Mouse (Mus musculus) lung, embryonic 16.5 days (tissue): ENCODE measurements at regions not wholly inside any gene's neighbourhood (a gene's known extent, or its start where the extent isn't known, plus 50 kb on each side); places are given as distances from the start of the nearest gene placed in this dataset.

ENCODE experiments used
- ATAC-seq: fragments of 200-750 bp; cut with Nextera tagmentation; 2 replicates; pipeline ENCODE4 v1.8.0; 2017; ENCODE audit warnings: low read depth, mild to moderate bottlenecking, moderate library complexity
- H3K27ac ChIP-seq: fragments of 300-500 bp; sonication (generic); 2 replicates; pipeline ENCODE4 v1.5.1; 2014; ENCODE audit warnings: mild to moderate bottlenecking, control low read depth, low read length
- H3K27me3 ChIP-seq: fragments of 300-500 bp; sonication (generic); 2 replicates; pipeline ENCODE4 v1.6.1; 2014; ENCODE audit warnings: low read depth, low read length, mixed read lengths; ENCODE audit not compliant: control insufficient read depth, insufficient read depth
- H3K36me3 ChIP-seq: fragments of 300-500 bp; sonication (generic); 2 replicates; pipeline ENCODE4 v1.6.1; 2014; ENCODE audit warnings: low read length; ENCODE audit not compliant: control insufficient read depth, insufficient read depth
- H3K4me1 ChIP-seq: fragments of 300-500 bp; sonication (generic); replicated peaks from 2 replicates; pipeline ENCODE4 v1.6.1; 2014; ENCODE audit warnings: low read length, mixed read lengths; ENCODE audit not compliant: control insufficient read depth, insufficient read depth
- H3K4me2 ChIP-seq: fragments of 300-500 bp; sonication (generic); 2 replicates; pipeline ENCODE4 v1.6.1; 2014; ENCODE audit warnings: low read depth, low read length, control low read depth
- H3K4me3 ChIP-seq: fragments of 300-500 bp; sonication (generic); 2 replicates; pipeline ENCODE4 v1.5.1; 2014; ENCODE audit warnings: mild to moderate bottlenecking, low read length, control low read depth
- H3K9ac ChIP-seq: fragments of 300-500 bp; sonication (generic); 2 replicates; pipeline ENCODE4 v1.6.1; 2014; ENCODE audit warnings: low read length, control low read depth
- H3K9me3 ChIP-seq: fragments of 300-500 bp; sonication (generic); 2 replicates; pipeline ENCODE4 v1.6.1; 2016; ENCODE audit warnings: low read length; ENCODE audit not compliant: control insufficient read depth
- WGBS: fragments of 180-500 bp; shearing (Covaris S2); extraction: QIAGEN DNeasy Blood & Tissue Kit; methylation state at CpG from one replicate; pipeline ENCODE4 v1.1.7; 2014; 5-methylcytosine and 5-hydroxymethylcytosine counted together

DNA sequence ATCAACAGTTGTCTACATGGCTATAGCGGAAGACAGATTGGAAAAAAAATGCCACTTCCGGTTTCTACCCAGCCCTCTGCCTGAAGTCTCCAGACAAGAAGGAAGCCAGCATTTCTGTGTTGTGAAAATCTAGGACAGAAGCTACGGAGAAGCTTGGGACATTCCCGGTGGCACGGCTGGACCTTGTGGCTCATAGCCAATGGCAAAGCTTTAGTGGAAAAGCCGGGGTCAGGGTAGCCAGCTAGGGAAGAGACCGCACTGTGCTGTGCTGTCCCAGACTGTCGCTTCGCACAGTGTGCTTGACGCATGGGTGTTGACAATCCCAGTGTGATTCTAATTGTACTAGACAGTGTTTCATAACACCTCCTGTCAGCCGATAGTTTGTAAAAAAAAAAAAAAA lies 230.0 kb upstream of the Ankrd55 start:
- Histone ChIP-seq H3K4me1 (peaks cover 11% of the 10 kb centered on the region; the same call in 1 of the 2 replicates), H3K27ac (peak overlapping the region; percentile 44; the same call in 1 of the 2 replicates), H3K36me3 (no peaks in the 10 kb centered on the region), H3K9me3 (no peaks in the 10 kb centered on the region), H3K4me2 (no peak overlapping the region; the same call in 1 of the 2 replicates), H3K27me3 (no peaks in the 10 kb centered on the region), H3K4me3 (no peak overlapping the region), H3K9ac (no peak overlapping the region)
- 49% methylated on average over 11 of the region's 11 CpGs for WGBS
- ATAC-seq, result peak; percentile 76

DNA sequence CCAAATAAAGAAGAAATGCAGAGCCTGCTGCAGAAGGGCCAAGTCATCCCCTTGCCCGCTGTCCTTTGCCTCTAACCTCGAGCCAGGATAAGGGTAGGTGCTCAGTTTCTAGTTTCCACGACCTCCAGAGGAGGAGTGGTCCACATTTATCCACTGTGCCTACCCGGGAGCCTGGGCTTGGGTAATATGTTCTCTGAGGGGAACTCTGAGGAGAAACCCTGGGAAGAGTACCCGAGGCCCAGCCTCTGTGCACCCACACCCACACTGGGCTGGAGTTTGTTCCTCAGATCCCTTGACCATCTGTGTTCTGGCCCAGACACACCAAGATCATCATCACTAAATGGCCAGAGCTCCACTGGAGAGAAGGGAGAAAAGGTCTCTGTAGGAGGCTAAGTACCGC lies 229.5 kb upstream of the Ankrd55 start:
- Histone ChIP-seq H3K9ac (no peak overlapping the region), H3K36me3 (no peaks in the 10 kb centered on the region), H3K9me3 (no peaks in the 10 kb centered on the region), H3K4me3 (no peak overlapping the region), H3K27ac (no peak overlapping the region), H3K4me1 (peaks cover 14% of the 10 kb centered on the region; the same call in 1 of the 2 replicates), H3K27me3 (no peaks in the 10 kb centered on the region), H3K4me2 (no peak overlapping the region)
- ATAC-seq, result no peak
- 78% methylated on average over 6 of the region's 6 CpGs for WGBS

- Histone ChIP-seq H3K27me3 (no peaks in the 10 kb centered on the region), H3K27ac (no peak overlapping the region), H3K9ac (no peak overlapping the region), H3K4me1 (peaks cover 18% of the 10 kb centered on the region), H3K4me3 (no peak overlapping the region), H3K4me2 (no peak overlapping the region), H3K9me3 (no peaks in the 10 kb centered on the region), H3K36me3 (no peaks in the 10 kb centered on the region)
- ATAC-seq, result no peak
- WGBS, result 85% methylated on average over 8 of the region's 8 CpGs
Observed at GRCm38 (mm10) chr13:112062024-112062423, 226.2 kb upstream of the Ankrd55 start.

DNA sequence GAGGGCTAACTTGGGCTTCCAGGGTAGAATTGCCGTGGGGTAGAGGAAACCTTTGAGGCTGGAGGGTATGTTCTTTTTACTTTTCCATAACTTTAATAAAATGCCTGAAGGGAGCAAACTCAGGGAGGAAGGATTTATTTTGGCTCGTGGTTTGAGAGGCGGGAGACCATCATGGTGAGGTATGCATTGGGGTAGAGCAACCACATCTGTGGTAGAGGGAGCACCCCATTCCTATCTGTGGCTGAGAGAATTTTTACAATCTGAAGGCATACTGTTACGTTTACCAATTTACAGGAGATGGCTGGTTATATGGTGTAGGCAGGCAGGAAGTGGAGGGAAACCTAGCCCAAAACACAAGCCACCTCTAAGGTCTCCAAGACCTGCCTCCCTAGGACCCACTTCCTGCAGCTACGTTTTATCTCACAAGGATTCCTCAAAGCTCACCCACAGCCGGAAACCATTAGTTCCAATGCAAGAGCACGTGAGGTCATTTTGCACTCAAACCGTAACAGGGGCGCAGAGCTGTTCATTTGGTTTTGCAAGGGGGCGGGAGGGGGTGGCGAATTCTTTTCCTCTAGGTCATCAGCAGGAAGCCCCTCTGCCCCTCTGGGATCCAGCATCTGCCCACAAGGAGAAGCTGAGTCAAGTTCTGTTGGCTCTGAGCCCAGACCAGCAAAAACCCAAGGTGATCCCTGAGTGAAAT lies 224.7 kb upstream of the Ankrd55 start:
- no peak for ATAC-seq
- Histone ChIP-seq H3K4me3 (no peak overlapping the region), H3K4me1 (peaks cover 13% of the 10 kb centered on the region), H3K27ac (no peak overlapping the region), H3K36me3 (no peaks in the 10 kb centered on the region), H3K4me2 (no peak overlapping the region), H3K27me3 (no peaks in the 10 kb centered on the region), H3K9ac (no peak overlapping the region), H3K9me3 (no peaks in the 10 kb centered on the region)
- 45% methylated on average over 11 of the region's 11 CpGs for WGBS

DNA sequence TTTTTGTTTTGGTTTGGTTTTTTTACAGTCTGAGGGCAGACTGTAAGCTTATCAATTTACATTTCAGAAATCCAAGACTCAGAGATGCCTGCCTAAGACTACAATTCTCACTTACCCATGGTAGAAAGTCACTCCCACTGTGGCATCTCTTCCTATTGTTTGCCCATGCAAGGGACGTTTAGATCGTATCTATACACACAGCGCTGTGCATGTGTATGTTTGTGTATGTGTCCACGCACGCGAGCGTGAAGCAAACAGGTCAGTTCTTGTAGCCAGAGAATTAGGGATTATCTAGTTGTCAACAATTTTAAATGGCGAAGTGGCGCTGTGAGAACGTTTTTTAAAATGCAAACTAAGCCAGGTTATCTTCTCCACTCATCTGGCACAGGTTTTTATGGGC lies 223.6 kb upstream of the Ankrd55 start:
- no peak for ATAC-seq
- H3K4me1 ChIP-seq, result peaks cover 11% of the 10 kb centered on the region
- 77% methylated on average over 10 of the region's 10 CpGs for WGBS

GRCm38 (mm10) chr13:112067066-112067847 lies 221.0 kb upstream of the Ankrd55 start:
- H3K4me3 ChIP-seq, result no peak overlapping the region
- no peak overlapping the region for H3K9ac ChIP-seq
- H3K4me1 ChIP-seq, result peaks cover 11% of the 10 kb centered on the region
- ATAC-seq, result no peak
- no peaks in the 10 kb centered on the region for H3K9me3 ChIP-seq
- H3K27ac ChIP-seq, result no peak overlapping the region
- H3K36me3 ChIP-seq, result no peaks in the 10 kb centered on the region
- 73% methylated on average over 20 of the region's 20 CpGs for WGBS
- H3K27me3 ChIP-seq, result no peaks in the 10 kb centered on the region
- H3K4me2 ChIP-seq, result no peak overlapping the region

More for the DNA sequence above, 223.6 kb upstream of the Ankrd55 start:
- Histone ChIP-seq H3K4me3 (no peak overlapping the region), H3K4me2 (no peak overlapping the region), H3K9ac (no peak overlapping the region), H3K36me3 (no peaks in the 10 kb centered on the region), H3K9me3 (no peaks in the 10 kb centered on the region), H3K27me3 (no peaks in the 10 kb centered on the region), H3K27ac (no peak overlapping the region)

GRCm38 (mm10) chr13:112070757-112071156 lies 217.5 kb upstream of the Ankrd55 start:
- H3K4me1 ChIP-seq, result peaks cover 5% of the 10 kb centered on the region; the same call in 1 of the 2 replicates
- no peak overlapping the region for H3K27ac ChIP-seq
- no peaks in the 10 kb centered on the region for H3K27me3 ChIP-seq
- 80% methylated on average over 4 of the region's 4 CpGs for WGBS
- no peak for ATAC-seq
- H3K9ac ChIP-seq, result no peak overlapping the region
- H3K36me3 ChIP-seq, result no peaks in the 10 kb centered on the region
- H3K4me3 ChIP-seq, result no peak overlapping the region
- H3K4me2 ChIP-seq, result no peak overlapping the region
- no peaks in the 10 kb centered on the region for H3K9me3 ChIP-seq

GRCm38 (mm10) chr13:112071209-112071955 lies 216.9 kb upstream of the Ankrd55 start:
- Histone ChIP-seq H3K4me1 (peaks cover 5% of the 10 kb centered on the region; the same call in 1 of the 2 replicates), H3K9ac (no peak overlapping the region), H3K27ac (no peak overlapping the region), H3K27me3 (no peaks in the 10 kb centered on the region), H3K9me3 (no peaks in the 10 kb centered on the region), H3K36me3 (no peaks in the 10 kb centered on the region), H3K4me2 (no peak overlapping the region), H3K4me3 (no peak overlapping the region)
- WGBS, result 60% methylated on average over 10 of the region's 10 CpGs
- no peak for ATAC-seq

- no peak overlapping the region for H3K4me3 ChIP-seq
- H3K4me1 ChIP-seq, result peaks cover 5% of the 10 kb centered on the region; the same call in 1 of the 2 replicates
- 59% methylated on average over 3 of the region's 3 CpGs for WGBS
- no peaks in the 10 kb centered on the region for H3K27me3 ChIP-seq
- no peak for ATAC-seq
- H3K27ac ChIP-seq, result no peak overlapping the region
- no peak overlapping the region for H3K4me2 ChIP-seq
- H3K9ac ChIP-seq, result no peak overlapping the region
- no peaks in the 10 kb centered on the region for H3K9me3 ChIP-seq
- no peaks in the 10 kb centered on the region for H3K36me3 ChIP-seq
Observed at GRCm38 (mm10) chr13:112071956-112072314, 216.3 kb upstream of the Ankrd55 start.
